Mouse (Mus musculus) cortical plate, adult 2 months (tissue): ENCODE measurements around the gene Hscb.

Experiments used
- CTCF ChIP-seq: fragments of 200-500 bp; IDR thresholded peaks from 2 replicates; pipeline ENCODE4 v1.5.1; 2011; ENCODE audit warnings: mild to moderate bottlenecking, control low read depth, low read length; ENCODE audit not compliant: insufficient read depth; ENCODE audit errors: extremely low read depth
- POLR2A ChIP-seq: fragments of 200-500 bp; IDR thresholded peaks from 2 replicates; pipeline ENCODE4 v1.6.1; 2011; ENCODE audit warnings: mild to moderate bottlenecking, low read length, control low read depth; ENCODE audit not compliant: insufficient read depth; ENCODE audit errors: extremely low read depth

DNA sequence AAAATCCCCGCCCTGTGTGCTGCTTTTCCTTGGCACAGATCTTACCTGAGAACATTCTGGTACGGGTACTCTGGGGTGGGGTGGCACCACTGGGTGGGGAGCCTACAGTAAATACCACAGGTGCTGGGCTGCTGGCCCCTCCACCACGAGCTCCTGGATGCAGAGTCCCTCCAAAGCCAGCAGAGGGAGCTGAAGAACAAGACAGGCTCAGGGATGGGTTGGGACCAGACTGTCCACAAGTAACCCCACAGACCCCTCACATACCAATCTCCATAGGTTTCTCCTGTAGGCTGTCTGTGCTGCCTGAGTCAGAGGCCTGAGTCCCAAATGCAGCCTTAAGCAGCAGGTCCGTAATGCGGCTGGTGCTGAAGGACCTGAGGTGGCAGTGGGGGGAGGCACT, 50.9 kb downstream of the Hscb start:
- TF ChIP-seq CTCF (peak; percentile 63), POLR2A (no peak)
